Mouse (Mus musculus): ENCODE data around the gene Ackr1.

DNA sequence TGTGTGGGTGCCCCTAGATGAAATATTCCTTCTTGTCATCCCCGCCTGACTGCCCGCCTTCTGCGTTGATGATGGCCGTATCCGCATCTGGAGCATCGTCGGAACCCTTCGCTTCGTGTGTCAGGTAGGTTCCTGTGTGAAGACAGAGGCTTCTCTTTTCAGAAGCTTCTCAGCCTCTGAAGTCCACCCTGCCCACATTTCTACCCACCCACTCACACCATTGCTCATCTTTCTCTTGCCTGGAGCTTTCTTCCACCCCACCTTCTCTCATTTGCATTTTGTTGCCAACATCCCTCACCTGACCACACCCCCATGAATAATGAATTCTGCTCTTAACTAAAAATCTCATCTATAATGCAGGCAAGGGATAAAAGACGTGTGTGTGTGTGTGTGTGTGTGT is 3.5 kb upstream of the Ackr1 start:
- TF ChIP-seq CTCF (IDR thresholded peaks at IDR 0.05; ENCODE audit: borderline replicate concordance, insufficient read depth, low read depth, low read length) (no peak), POLR2A (IDR thresholded peaks at IDR 0.05; ENCODE audit: borderline replicate concordance, insufficient read depth, low read length) (no peak)
